Mouse (Mus musculus) splenic B cell, adult 2 months (primary cell): Measurements from ENCODE around the gene Gsk3a.
A peak's percentile ranks its signal among the peaks of the same experiment; 100 is the strongest.

Experiments
- DNase-seq: peaks from one replicate; pipeline ENCODE4 v3.0.0-alpha.2; 2011; ENCODE audit warnings: low read depth, low spot score
- H3K27me3 ChIP-seq: 2 replicates; pipeline ENCODE4 v1.6.1; 2012; ENCODE audit warnings: mild to moderate bottlenecking, low read length, moderate library complexity, mixed read lengths; ENCODE audit not compliant: control insufficient read depth, poor library complexity, insufficient read depth, severe bottlenecking
- H3K36me3 ChIP-seq: 2 replicates; pipeline ENCODE4 v1.6.1; 2012; ENCODE audit warnings: mild to moderate bottlenecking, low read length, moderate library complexity, mixed read lengths; ENCODE audit not compliant: control insufficient read depth, poor library complexity, insufficient read depth, severe bottlenecking

Gsk3a gene

DNA sequence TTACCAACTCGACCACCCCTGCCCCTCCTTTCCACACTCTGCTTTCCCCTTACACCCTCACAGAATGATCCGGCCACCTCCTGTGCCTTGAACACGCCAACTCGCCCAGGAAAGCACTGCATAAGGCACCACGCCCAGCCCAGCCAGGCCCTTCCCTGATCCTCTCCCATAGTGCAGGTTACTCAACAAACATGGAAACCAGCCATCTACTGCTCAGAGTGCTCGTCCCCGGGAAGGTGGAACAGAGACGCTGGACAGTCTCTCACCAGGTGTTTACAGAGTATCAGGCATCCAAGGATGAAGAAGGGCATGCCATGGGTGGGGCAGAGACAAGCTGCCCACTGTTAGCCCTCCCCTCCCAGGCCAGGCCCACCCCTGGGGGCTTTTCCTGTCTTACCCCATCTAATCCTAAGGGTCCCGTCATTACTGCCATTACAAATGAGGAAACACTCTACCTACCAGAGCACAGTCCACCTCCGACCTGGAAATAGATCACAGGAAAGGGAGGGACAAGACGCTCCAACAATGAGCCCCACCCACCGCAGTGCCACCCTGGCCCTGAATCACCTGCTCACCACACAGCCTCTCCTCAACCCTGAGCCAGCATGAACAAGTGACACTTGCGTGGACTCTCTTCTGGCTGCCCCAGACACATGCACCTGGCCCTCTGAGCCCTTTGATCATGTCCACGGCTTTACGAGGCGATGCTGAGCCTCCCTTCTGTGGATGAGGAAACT, 31.4 kb downstream of the Gsk3a start:
- peak; percentile 43 for DNase-seq
- Histone ChIP-seq H3K27me3 (no peaks in the 10 kb centered on the region), H3K36me3 (peaks cover 9% of the 10 kb centered on the region)

DNA sequence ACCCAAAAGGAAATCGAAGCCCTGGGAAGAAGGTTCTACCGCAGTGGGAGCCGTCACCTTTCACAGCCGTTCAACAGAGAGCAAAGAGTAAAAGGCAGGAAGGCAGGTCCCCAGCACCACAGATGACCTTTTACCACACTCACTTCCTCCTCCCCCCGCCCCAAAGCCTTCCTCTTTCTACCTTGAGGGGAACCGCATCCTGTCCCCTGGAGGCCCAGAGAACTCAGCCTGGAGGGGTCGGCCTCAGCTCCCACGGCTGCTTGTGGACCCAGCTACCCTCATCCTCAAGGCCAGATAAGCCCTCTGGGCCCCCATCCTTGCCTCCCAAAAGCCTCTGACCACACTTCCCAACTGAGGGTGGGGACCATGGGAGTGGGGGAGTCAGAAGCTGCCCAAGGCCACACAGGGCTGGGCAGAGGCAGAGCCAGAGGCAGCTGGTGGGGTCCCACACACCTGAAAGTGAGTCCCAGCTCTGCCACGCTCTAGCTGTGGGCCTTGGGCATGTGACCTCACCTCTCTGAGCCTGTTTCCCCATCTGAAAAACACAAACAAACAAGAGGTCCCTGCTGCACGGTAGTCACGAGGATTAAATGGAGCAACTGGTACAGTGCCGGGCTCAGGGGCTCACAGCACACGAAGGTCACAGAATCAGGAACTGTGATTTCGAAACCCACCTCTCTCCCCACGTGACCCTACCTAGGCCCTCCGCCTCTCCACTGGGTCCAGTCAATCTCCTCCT, 32.1 kb downstream of the Gsk3a start:
- H3K36me3 ChIP-seq, result peaks cover 9% of the 10 kb centered on the region
- no peaks in the 10 kb centered on the region for H3K27me3 ChIP-seq
- peak; percentile 84 for DNase-seq

DNA sequence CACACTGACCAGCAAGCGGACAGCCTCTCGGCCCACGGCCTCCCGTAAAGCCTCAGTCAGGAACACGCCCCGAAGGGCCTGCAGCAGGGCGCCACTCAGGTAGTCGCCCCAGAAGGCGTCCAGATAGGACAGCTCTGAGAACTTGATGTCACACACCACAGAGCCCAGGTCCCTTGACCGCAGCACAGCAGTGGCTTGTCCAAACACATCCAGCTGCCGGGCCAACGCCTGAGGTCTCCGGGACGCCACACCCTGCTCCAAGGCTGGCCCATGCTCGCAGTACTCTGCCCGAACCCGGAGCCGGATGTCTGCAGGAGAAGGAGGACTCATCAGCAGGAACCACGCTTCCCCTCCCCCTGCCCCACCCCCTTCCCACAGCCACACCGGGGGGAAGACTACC, 34.0 kb downstream of the Gsk3a start:
- H3K36me3 ChIP-seq, result peaks cover 9% of the 10 kb centered on the region
- H3K27me3 ChIP-seq, result no peaks in the 10 kb centered on the region
- DNase-seq, result no peak

DNA sequence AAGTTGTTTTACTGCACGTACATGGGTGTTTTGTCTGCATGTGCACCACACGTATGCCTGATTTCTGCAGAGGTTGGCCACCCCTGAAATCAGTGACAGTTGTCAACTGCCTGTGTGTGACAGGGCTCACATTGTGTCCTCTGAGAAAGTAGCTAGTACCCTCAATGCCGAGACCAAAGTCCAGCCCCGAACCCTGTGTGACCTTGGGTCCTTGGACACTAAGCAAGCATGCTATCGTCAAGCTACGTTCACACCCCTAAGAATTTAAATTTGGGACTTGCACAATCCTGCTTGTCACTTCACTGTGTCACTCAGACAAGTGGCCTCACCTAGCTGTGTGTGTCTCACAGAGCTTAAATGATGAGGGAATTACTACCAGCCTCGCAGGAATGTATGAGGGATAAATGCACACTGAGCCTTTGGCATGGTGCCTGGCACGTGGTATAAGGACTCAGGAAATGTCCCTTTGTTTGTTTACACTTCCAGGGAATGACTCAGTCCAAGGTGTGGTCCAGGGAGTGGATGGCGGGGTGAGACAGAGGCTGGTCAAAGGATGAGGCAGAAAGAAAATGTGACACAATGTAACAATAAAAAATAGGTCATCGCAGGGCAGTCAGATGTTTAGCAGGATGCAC, 40.1 kb downstream of the Gsk3a start:
- Histone ChIP-seq H3K36me3 (no peaks in the 10 kb centered on the region; the same call in none of the 2 replicates), H3K27me3 (no peaks in the 10 kb centered on the region)
- no peak for DNase-seq

DNA sequence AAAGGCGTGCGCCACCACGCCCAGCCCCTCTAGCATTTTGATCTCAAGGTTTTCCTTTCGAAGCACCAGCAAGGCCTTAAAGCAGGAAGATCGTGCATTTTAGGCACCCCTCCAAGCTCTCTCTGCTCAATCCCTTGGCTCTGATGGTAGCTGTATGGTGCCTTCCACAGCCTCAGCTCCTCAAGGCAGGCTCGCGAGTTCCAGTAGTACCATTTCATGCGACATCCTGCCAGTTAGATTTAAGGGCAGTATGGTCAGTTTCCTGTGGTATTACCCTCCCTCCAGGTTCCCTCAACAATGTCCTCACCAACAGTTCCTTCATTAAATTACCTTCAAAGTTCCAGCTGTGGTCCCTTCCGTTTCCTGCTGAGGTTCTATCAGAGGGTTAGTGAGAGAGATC, 41.5 kb downstream of the Gsk3a start:
- Histone ChIP-seq H3K36me3 (no peaks in the 10 kb centered on the region), H3K27me3 (no peaks in the 10 kb centered on the region)
- DNase-seq, result no peak

DNA sequence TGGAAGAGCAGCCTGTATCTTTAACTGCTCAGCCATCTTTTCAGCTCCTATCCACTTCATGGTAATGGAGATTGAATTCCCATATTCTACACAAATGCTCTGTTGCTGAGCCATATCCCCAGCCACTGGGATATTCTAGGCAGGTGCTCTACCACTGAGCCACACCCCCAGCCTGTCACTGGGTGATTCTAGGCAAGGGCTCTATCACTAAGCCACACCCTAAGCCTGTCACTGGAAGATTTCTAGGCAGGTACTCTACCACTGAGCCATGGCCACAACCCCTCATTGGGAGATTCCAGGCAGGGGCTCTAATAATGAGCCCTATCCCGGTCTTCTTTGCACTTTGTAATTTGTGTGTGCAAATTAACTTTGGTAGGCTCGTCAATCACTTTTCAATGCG, 42.5 kb downstream of the Gsk3a start:
- DNase-seq, result no peak
- Histone ChIP-seq H3K36me3 (no peaks in the 10 kb centered on the region), H3K27me3 (no peaks in the 10 kb centered on the region)

DNA sequence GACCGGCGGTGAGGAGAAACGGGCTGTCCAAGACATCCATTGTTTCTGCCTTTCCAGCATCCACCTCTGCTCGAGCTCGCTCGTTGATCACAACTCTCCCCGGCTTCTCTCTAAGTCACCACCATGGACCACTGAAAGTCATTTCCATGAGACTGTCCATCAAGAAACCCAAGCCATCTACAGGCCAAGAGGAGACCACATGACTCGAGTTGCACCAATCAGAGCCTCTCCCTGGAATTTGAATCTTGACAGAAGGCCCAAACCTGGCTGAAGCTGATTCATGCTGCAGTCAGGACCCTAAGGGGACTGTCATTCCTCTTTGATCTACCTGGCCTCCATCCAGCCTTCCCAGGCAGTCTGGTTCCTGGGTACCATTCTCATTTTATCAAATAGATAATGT, 45.5 kb downstream of the Gsk3a start:
- DNase-seq, result no peak
- H3K27me3 ChIP-seq, result no peaks in the 10 kb centered on the region
- H3K36me3 ChIP-seq, result no peaks in the 10 kb centered on the region

DNA sequence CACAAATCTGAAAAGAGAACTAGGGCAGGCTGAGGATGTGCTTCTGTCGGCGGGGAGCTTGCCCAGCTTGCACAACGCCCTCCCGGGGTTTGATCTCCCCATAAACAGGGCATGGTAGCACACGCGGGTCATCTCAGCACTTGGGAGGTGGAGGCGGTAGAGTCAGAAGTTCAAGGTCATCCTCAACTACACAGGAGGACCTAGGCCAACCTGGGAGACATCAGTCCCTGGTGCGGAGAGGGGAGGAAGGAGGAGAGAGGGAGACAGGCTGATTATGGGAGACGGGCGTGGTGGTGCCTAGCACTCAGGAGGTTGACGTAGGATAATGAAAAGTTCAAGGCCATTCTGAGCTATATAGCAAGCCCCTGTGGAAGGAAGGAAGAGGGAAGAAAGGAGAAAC, 46.8 kb downstream of the Gsk3a start:
- Histone ChIP-seq H3K36me3 (no peaks in the 10 kb centered on the region), H3K27me3 (no peaks in the 10 kb centered on the region)
- DNase-seq, result no peak

DNA sequence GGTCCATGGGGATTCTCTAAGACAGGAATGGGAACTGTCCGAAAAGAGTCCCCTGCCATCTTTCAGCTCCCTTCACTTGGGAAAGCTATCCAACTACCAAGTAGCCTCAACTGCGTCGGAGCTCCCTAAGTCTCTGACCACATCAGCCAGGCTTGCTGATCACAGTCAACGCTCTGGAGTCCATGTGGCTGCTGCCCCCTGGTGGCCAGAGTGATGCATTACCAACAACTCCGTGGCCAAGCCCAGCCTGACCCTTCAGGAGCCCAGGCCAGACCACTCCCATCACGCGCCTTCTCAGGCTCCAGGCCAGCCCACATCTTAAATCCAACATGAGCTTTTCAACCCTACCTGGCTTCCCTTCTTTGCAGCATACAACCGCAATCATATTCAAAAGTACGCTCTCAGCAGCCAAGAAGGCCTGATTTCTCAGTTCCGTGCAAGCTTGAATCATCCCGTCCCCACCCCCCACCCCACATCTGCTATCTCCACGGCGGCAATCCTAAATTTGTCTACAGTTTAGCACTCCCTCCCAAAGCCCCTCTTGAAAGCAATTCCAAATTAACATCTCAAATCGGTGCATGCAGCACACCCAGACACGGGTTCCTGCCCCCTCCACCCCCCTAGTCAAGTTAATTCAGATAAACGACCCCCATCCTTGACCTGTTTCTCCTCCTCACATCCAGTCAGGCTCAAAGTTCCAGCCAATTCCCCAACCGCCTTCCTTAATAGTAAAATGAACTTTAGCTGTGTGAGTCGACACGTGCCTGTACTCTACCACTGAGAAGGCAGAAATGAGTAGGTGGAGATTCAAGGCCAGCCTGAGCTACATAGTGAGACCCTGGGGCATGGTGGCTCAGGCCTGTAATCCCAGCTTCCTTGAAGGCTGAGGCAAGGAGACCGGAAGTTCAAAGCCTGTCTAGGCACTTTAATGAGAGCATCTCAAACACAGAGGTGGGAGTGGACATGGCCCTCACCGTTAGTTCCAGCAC, 49.7 kb downstream of the Gsk3a start:
- Histone ChIP-seq H3K36me3 (no peaks in the 10 kb centered on the region), H3K27me3 (no peaks in the 10 kb centered on the region)
- peak; percentile 89 for DNase-seq

DNA sequence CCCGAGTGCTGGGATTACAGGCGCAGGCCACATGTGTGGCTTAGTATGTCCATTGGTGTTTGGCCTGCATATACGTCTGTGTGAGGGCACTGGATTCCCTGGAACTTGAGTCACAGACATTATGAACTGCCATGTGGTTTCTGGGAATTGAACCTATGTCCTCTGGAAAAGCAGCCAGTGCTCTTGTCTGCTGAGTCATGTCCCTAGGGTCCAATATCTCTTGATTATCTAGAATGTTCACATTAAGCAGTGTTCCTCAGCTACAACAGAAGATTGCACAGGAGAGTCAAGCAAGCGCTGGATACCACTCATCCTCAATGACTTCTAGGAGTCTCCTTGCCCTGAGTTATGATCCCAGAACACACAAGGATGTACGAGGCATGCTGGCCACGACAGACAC, 53.6 kb downstream of the Gsk3a start:
- no peak for DNase-seq
- no peaks in the 10 kb centered on the region for H3K36me3 ChIP-seq
- no peaks in the 10 kb centered on the region for H3K27me3 ChIP-seq

DNA sequence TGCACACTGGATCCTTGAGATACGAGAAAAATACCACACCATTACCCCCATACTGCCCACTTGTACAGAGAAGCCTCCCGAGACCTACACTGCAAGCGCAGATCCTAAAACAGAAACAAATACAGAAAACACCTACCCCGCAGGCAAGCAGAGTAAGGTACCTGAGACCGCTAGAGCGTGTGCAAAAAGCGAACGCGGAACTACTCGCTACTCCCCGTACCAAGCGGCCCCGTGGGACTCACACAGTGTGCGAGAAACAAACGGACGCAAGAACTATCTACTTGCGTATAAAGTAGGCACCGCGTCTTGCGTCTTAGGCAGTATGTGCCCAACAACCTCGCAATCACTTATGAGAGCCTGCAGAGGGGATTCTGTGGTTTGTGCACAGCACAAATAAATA, 55.8 kb downstream of the Gsk3a start:
- peak; percentile 65 for DNase-seq
- Histone ChIP-seq H3K27me3 (no peaks in the 10 kb centered on the region), H3K36me3 (no peaks in the 10 kb centered on the region)

DNA sequence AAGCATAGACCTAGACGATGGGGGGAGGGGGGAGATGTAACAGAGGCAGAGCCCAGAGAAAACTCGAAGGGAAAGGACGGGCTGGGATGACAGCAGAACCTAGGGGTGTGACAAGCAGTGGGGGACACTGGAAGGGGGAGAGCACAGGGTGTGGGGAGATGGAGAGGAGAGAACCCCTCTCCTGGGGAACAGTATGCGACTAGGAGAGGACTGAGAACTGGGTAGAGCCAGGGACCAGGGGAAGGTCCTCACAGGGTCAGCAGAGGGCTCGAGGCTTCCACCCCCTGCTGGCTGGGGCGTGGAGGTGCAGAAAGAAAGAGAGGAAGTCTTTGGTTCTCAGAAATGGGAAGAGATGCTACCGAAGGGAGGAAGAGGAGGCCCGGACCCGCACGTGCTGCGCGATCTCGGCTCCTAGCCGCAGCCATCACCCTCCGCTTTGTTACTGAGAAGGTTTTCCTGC, 56.3 kb downstream of the Gsk3a start:
- peak; percentile 75 for DNase-seq
- H3K36me3 ChIP-seq, result no peaks in the 10 kb centered on the region
- H3K27me3 ChIP-seq, result no peaks in the 10 kb centered on the region

DNA sequence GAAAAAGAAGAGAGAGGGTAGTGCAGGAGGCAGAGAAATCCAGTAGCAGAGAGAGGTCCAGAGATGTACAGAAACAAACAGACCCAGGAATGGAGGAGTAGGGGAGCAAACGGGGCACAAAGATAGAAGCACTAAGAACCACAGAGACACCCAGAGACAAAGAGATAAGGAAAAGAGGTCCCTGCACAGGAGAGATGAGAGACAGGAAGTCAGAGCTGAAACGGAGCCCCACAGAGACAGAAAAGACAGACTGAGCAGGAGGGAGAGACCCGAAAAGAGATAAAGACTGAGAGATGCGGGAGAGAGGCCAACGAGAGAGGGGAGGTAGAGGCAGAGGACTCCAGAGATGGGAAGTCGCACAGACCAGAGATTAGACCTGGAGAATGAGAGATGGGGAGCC, 57.1 kb downstream of the Gsk3a start:
- Histone ChIP-seq H3K36me3 (no peaks in the 10 kb centered on the region), H3K27me3 (no peaks in the 10 kb centered on the region)
- DNase-seq, result no peak

DNA sequence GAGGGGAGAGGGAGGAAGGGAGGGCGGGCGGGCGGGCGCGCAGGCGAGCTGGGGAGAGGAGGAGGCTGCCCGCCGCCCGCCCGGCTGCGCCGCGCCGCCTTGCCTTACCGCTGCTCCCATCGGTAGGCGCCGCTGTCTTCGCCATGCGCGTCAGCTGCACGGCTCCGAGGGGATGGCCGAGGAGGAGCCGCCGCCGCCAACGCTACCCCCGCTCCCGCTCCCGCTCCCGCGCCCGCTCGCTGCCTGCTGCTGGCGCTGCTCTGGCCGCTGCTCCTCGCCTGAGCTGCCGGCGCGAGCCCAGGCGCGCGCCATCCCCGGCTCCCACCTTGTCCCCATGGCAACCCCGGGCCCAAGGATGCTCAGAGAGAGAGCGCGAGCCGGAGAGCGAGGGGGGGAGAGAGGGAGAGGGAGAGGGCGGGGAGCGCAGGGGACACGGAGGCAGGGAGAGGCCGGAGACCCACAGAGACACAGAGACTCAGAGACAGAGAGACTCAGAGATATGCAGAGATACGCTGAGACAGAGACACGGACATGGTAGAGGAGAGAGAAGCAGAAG, 58.0 kb downstream of the Gsk3a start, which contains the start of gene Pou2f2:
Gene Pou2f2 (minus strand): TSS at position 121 of the 556 bp plus-strand sequence.
- DNase-seq, result peak; percentile 68
- Histone ChIP-seq H3K36me3 (no peaks in the 10 kb centered on the region), H3K27me3 (no peaks in the 10 kb centered on the region)
